18 mouse cellular contexts compared by ENCODE assay signal in genomic region chr2:58549960-58550359, GRCm38 (mm10). TPM values are rescaled to one million over a fixed set of nuclear protein-coding genes. Genes with fewer than 3 reads are reported as not detected.
DNase-seq lines count a peak whose midpoint lies in the region; ATAC-seq and TF ChIP-seq lines count a peak whose summit lies in the region.
"Had no signal": no experiment of that assay in that cellular context is flagged by ENCODE, and none has a peak within 500 bp of the region (broad histone marks: within the 10 kb centered on the region; RNA-seq: fewer than 3 reads in every experiment).

No protein-coding gene starts in this region.

- no peaks in the 10 kb centered on the region for H3K36me3 ChIP-seq in forebrain, embryonic 14.5 days (ENCODE audit: control insufficient read depth, insufficient read depth, low read length)
- no peaks in the 10 kb centered on the region for H3K36me3 ChIP-seq in forebrain, embryonic 15.5 days
- H3K36me3 ChIP-seq in heart, postnatal 0 days (replicated peaks; ENCODE audit: control insufficient read depth, insufficient read depth, low read length) = no peaks in the 10 kb centered on the region
- no peaks in the 10 kb centered on the region for H3K36me3 ChIP-seq in midbrain, embryonic 10.5 days
- no peaks in the 10 kb centered on the region for H3K36me3 ChIP-seq in midbrain, embryonic 11.5 days (ENCODE audit: control insufficient read depth, insufficient read depth, low read length)
- no peaks in the 10 kb centered on the region for H3K36me3 ChIP-seq in intestine, embryonic 16.5 days (ENCODE audit: control insufficient read depth, insufficient read depth, low read length)
- H3K36me3 ChIP-seq: embryonic facial prominence, embryonic 12.5 days had no signal

- H3K9me3 ChIP-seq in forebrain, embryonic 14.5 days (replicated peaks; ENCODE audit: control insufficient read depth, low read length) = no peaks in the 10 kb centered on the region
- H3K9me3 ChIP-seq in forebrain, embryonic 15.5 days = no peaks in the 10 kb centered on the region
- no peaks in the 10 kb centered on the region for H3K9me3 ChIP-seq in heart, postnatal 0 days (replicated peaks; ENCODE audit: control insufficient read depth, low read length)
- no peaks in the 10 kb centered on the region for H3K9me3 ChIP-seq in midbrain, embryonic 10.5 days (replicated peaks)
- H3K9me3 ChIP-seq in midbrain, embryonic 11.5 days (ENCODE audit: control insufficient read depth, low read length) = no peaks in the 10 kb centered on the region
- no peaks in the 10 kb centered on the region for H3K9me3 ChIP-seq in intestine, embryonic 16.5 days (ENCODE audit: control insufficient read depth, low read length)
- H3K9me3 ChIP-seq: embryonic facial prominence, embryonic 12.5 days had no signal

- 0 out of 2 replicates have a peak, but pooled peaks have one; percentile 42 for ATAC-seq in forebrain, embryonic 14.5 days
- no peak for ATAC-seq in forebrain, embryonic 15.5 days (replicated peaks)
- no peak for ATAC-seq in heart, postnatal 0 days (ENCODE audit: insufficient read depth, low read depth)
- no peak for ATAC-seq in midbrain, embryonic 11.5 days (ENCODE audit: low FRiP score)
- ATAC-seq in intestine, embryonic 16.5 days = peak; percentile 39
- ATAC-seq: activated CD4-positive, CD25-positive, alpha-beta regulatory T cell, adult 4 months; inflammation-experienced regulatory T-cells, adult 6 months had no signal

- 62% methylated on average over 6 of the region's 6 CpGs for WGBS in forebrain, embryonic 14.5 days
- 58% methylated on average over 6 of the region's 6 CpGs for WGBS in forebrain, embryonic 15.5 days
- 31% methylated on average over 6 of the region's 6 CpGs for WGBS in heart, postnatal 0 days
- 57% methylated on average over 6 of the region's 6 CpGs for WGBS in midbrain, embryonic 10.5 days
- 46% methylated on average over 6 of the region's 6 CpGs for WGBS in midbrain, embryonic 11.5 days
- WGBS in intestine, embryonic 16.5 days = 48% methylated on average over 6 of the region's 6 CpGs

- no peaks in the 10 kb centered on the region for H3K27me3 ChIP-seq in forebrain, embryonic 14.5 days (replicated peaks; ENCODE audit: control insufficient read depth, insufficient read depth, low read length)
- no peaks in the 10 kb centered on the region for H3K27me3 ChIP-seq in forebrain, embryonic 15.5 days
- no peaks in the 10 kb centered on the region for H3K27me3 ChIP-seq in heart, postnatal 0 days (ENCODE audit: control insufficient read depth, insufficient read depth, low read length)
- no peaks in the 10 kb centered on the region for H3K27me3 ChIP-seq in midbrain, embryonic 10.5 days (ENCODE audit: low read depth, poor library complexity, severe bottlenecking)
- no peaks in the 10 kb centered on the region for H3K27me3 ChIP-seq in midbrain, embryonic 11.5 days (ENCODE audit: control insufficient read depth, insufficient read depth, low read length)
- H3K27me3 ChIP-seq in intestine, embryonic 16.5 days (replicated peaks; ENCODE audit: control insufficient read depth, insufficient read depth, low read length) = no peaks in the 10 kb centered on the region
- H3K27me3 ChIP-seq: embryonic facial prominence, embryonic 12.5 days had no signal

- no peak overlapping the region for H3K9ac ChIP-seq in forebrain, embryonic 14.5 days (ENCODE audit: low read length)
- no peak overlapping the region for H3K9ac ChIP-seq in forebrain, embryonic 15.5 days (replicated peaks)
- H3K9ac ChIP-seq in heart, postnatal 0 days (replicated peaks; ENCODE audit: low read depth, low read length) = no peak overlapping the region
- no peak overlapping the region for H3K9ac ChIP-seq in midbrain, embryonic 11.5 days (ENCODE audit: low read length)
- 0 out of 2 replicates have a peak overlapping the region, but pooled peaks have one; percentile 11 for H3K9ac ChIP-seq in intestine, embryonic 16.5 days (ENCODE audit: low read depth, low read length)
- H3K9ac ChIP-seq: embryonic facial prominence, embryonic 12.5 days had no signal

- peaks cover 16% of the 10 kb centered on the region; the same call in 1 of the 2 replicates for H3K4me1 ChIP-seq in forebrain, embryonic 14.5 days (ENCODE audit: control insufficient read depth, insufficient read depth, low read length)
- H3K4me1 ChIP-seq in forebrain, embryonic 15.5 days = peaks cover 24% of the 10 kb centered on the region
- peaks cover 36% of the 10 kb centered on the region for H3K4me1 ChIP-seq in heart, postnatal 0 days (ENCODE audit: control insufficient read depth, insufficient read depth)
- peaks cover 53% of the 10 kb centered on the region for H3K4me1 ChIP-seq in midbrain, embryonic 10.5 days
- H3K4me1 ChIP-seq in midbrain, embryonic 11.5 days (ENCODE audit: control insufficient read depth, insufficient read depth, low read length) = peaks cover 22% of the 10 kb centered on the region
- peaks cover 57% of the 10 kb centered on the region for H3K4me1 ChIP-seq in intestine, embryonic 16.5 days (ENCODE audit: control insufficient read depth, insufficient read depth, low read length)

- H3K27ac ChIP-seq in forebrain, embryonic 14.5 days (ENCODE audit: low read depth, low read length) = no peak overlapping the region
- H3K27ac ChIP-seq in forebrain, embryonic 15.5 days (replicated peaks) = no peak overlapping the region
- no peak overlapping the region for H3K27ac ChIP-seq in heart, postnatal 0 days (ENCODE audit: low read depth)
- 0 out of 2 replicates have a peak overlapping the region, but pooled peaks have one; percentile 14 for H3K27ac ChIP-seq in midbrain, embryonic 10.5 days (replicated peaks)
- H3K27ac ChIP-seq in midbrain, embryonic 11.5 days (ENCODE audit: low read depth, low read length) = no peak overlapping the region
- H3K27ac ChIP-seq in intestine, embryonic 16.5 days (ENCODE audit: low read length) = no peak overlapping the region
- H3K27ac ChIP-seq: embryonic facial prominence, embryonic 12.5 days; macrophage had no signal

- no peak for TF ChIP-seq EP300 in heart, postnatal 0 days (IDR thresholded peaks at IDR 0.05; ENCODE audit: low read depth)

- no peak overlapping the region for H3K4me3 ChIP-seq in forebrain, embryonic 14.5 days (ENCODE audit: low read depth, low read length)
- H3K4me3 ChIP-seq in forebrain, embryonic 15.5 days = no peak overlapping the region
- no peak overlapping the region for H3K4me3 ChIP-seq in heart, postnatal 0 days (ENCODE audit: low read depth, low read length)
- H3K4me3 ChIP-seq in midbrain, embryonic 10.5 days = no peak overlapping the region
- H3K4me3 ChIP-seq in midbrain, embryonic 11.5 days (ENCODE audit: low read depth, low read length) = no peak overlapping the region
- H3K4me3 ChIP-seq in intestine, embryonic 16.5 days (ENCODE audit: low read length) = no peak overlapping the region
- H3K4me3 ChIP-seq: embryonic facial prominence, embryonic 12.5 days had no signal

- H3K4me2 ChIP-seq in forebrain, embryonic 14.5 days (ENCODE audit: low read length) = no peak overlapping the region
- H3K4me2 ChIP-seq in forebrain, embryonic 15.5 days (replicated peaks) = no peak overlapping the region
- 0 out of 2 replicates have a peak overlapping the region, but pooled peaks have one; percentile 0 for H3K4me2 ChIP-seq in heart, postnatal 0 days (ENCODE audit: low read depth, low read length)
- H3K4me2 ChIP-seq in midbrain, embryonic 11.5 days = no peak overlapping the region
- no peak overlapping the region for H3K4me2 ChIP-seq in intestine, embryonic 16.5 days (ENCODE audit: low read depth, low read length)
- H3K4me2 ChIP-seq: embryonic facial prominence, embryonic 12.5 days had no signal

- no peak for TF ChIP-seq CTCF in heart, postnatal 0 days (IDR thresholded peaks at IDR 0.05; ENCODE audit: low read depth)

- DNase-seq in forebrain, embryonic 14.5 days (ENCODE audit: low spot score) = no peak
- no peak for DNase-seq in heart, postnatal 0 days (ENCODE audit: low spot score)
- DNase-seq in heart, postnatal 36 days = no peak
- no peak for DNase-seq in midbrain, embryonic 10.5 days (ENCODE audit: low spot score)
- no peak for DNase-seq in midbrain, embryonic 11.5 days (ENCODE audit: low spot score, missing footprints)
- DNase-seq in cerebellum, adult 18-20 months = no peak
- DNase-seq: adrenal gland, postnatal 14 days; cerebellum, adult 11-12 months; cerebellum, postnatal 36 days; liver; lung, adult 2 months; right cerebral cortex, postnatal 25 days had no signal

- intact Hi-C loops in heart, postnatal 36 days (cut with DNase I) = no loop called here

RNA-seq across cellular contexts. Expression of gene Acvr1, which starts 17.0 kb away (rescaled TPM):
- polyA plus RNA-seq in forebrain, embryonic 14.5 days (2014; fragmentation: Nextera tagmentation; extraction: Ambion mirVana) = 8.7 and 9.5 TPM in 2 replicates
- 7.4 and 7.9 TPM in 2 replicates for polyA plus RNA-seq in forebrain, embryonic 15.5 days (2015; fragmentation: Nextera tagmentation; extraction: Ambion mirVana)
- total RNA-seq in heart, postnatal 0 days (2014; rRNA removed; ENCODE audit: low replicate concordance) = 13.5 and 20.9 TPM in 2 replicates
- polyA plus RNA-seq in heart, postnatal 0 days (2015; fragmentation: Nextera tagmentation; extraction: Ambion mirVana) = 5.0 and 5.9 TPM in 2 replicates
- 10 to 100 TPM; 16.0 to 16.8 TPM for total RNA-seq in heart, postnatal 36 days (2021)
- 2.9 and 3.2 TPM in 2 replicates for polyA plus RNA-seq in midbrain, embryonic 10.5 days (2016; fragmentation: Nextera tagmentation; extraction: Ambion mirVana)
- 4.7 and 4.9 TPM in 2 replicates for polyA plus RNA-seq in midbrain, embryonic 11.5 days (2014; fragmentation: Nextera tagmentation; extraction: Ambion mirVana)
- polyA plus RNA-seq in intestine, embryonic 16.5 days (2015; fragmentation: Nextera tagmentation; extraction: Ambion mirVana) = 4.6 and 5.3 TPM in 2 replicates

RNA-seq across cellular contexts. Expression of gene Upp2, which starts 17.1 kb away (rescaled TPM):
- polyA plus RNA-seq in forebrain, embryonic 14.5 days (2014; fragmentation: Nextera tagmentation; extraction: Ambion mirVana) = 13.1 TPM in 2 replicates
- 14.4 and 16.1 TPM in 2 replicates for polyA plus RNA-seq in forebrain, embryonic 15.5 days (2015; fragmentation: Nextera tagmentation; extraction: Ambion mirVana)
- total RNA-seq in heart, postnatal 0 days (2014; rRNA removed; ENCODE audit: low replicate concordance) = 0.92 and 1.2 TPM in 2 replicates
- polyA plus RNA-seq in heart, postnatal 0 days (2015; fragmentation: Nextera tagmentation; extraction: Ambion mirVana) = 4.3 and 6.4 TPM in 2 replicates
- 1 to 10 TPM; 2.7 to 5.0 TPM for total RNA-seq in heart, postnatal 36 days (2021)
- 3.0 and 5.3 TPM in 2 replicates for polyA plus RNA-seq in midbrain, embryonic 10.5 days (2016; fragmentation: Nextera tagmentation; extraction: Ambion mirVana)
- polyA plus RNA-seq in midbrain, embryonic 11.5 days (2014; fragmentation: Nextera tagmentation; extraction: Ambion mirVana) = 4.6 and 4.7 TPM in 2 replicates
- polyA plus RNA-seq in intestine, embryonic 16.5 days (2015; fragmentation: Nextera tagmentation; extraction: Ambion mirVana) = 5.4 and 5.7 TPM in 2 replicates

Comparison
In these comparisons a context has a peak if more than half of its experiments do, and no peak if none do; other contexts are left out.
1. ATAC-seq: peak in forebrain, embryonic 14.5 days (single experiment) and intestine, embryonic 16.5 days (single experiment); none in forebrain, embryonic 15.5 days (single experiment), heart, postnatal 0 days (single experiment) and midbrain, embryonic 11.5 days (single experiment).